Mouse (Mus musculus): ENCODE measurements around the gene P4ha3. TPM values are rescaled to one million over a fixed set of nuclear protein-coding genes. Genes with fewer than 3 reads are reported as not detected.

Gene P4ha3
- polyA plus RNA-seq, 1 experiment: 0.22 TPM

GRCm38 (mm10) chr7:100301390-100301789 lies 16.1 kb downstream of the P4ha3 start:
- Histone ChIP-seq H3K4me3 (replicated peaks) (no peak overlapping the region), H3K4me1 (peaks cover 8% of the 10 kb centered on the region; the same call in 1 of the 2 replicates), H3K27me3 (replicated peaks) (peaks cover 58% of the 10 kb centered on the region), H3K9me3 (no peaks in the 10 kb centered on the region), H3K36me3 (replicated peaks; ENCODE audit: low read length) (no peaks in the 10 kb centered on the region)
- TF ChIP-seq FLI1 (IDR thresholded peaks at IDR 0.05; ENCODE audit: low read length) (no peak), GATA1 (IDR thresholded peaks at IDR 0.05; ENCODE audit: borderline replicate concordance, low read length) (no peak)

GRCm38 (mm10) chr7:100302316-100302715 lies 17.0 kb downstream of the P4ha3 start:
- peaks cover 11% of the 10 kb centered on the region; the same call in 1 of the 2 replicates for H3K4me1 ChIP-seq
- H3K9me3 ChIP-seq: no peaks in the 10 kb centered on the region
- no peak overlapping the region for H3K4me3 ChIP-seq (replicated peaks)
- H3K27me3 ChIP-seq (replicated peaks): peaks cover 55% of the 10 kb centered on the region
- H3K36me3 ChIP-seq (replicated peaks; ENCODE audit: low read length): no peaks in the 10 kb centered on the region
- TF ChIP-seq FLI1 (IDR thresholded peaks at IDR 0.05; ENCODE audit: low read length) (no peak), GATA1 (IDR thresholded peaks at IDR 0.05; ENCODE audit: borderline replicate concordance, low read length) (no peak)

GRCm38 (mm10) chr7:100305894-100306293 lies 20.6 kb downstream of the P4ha3 start:
- Histone ChIP-seq H3K27me3 (replicated peaks) (peaks cover 66% of the 10 kb centered on the region), H3K36me3 (replicated peaks; ENCODE audit: low read length) (no peaks in the 10 kb centered on the region), H3K4me3 (replicated peaks) (no peak overlapping the region), H3K9me3 (no peaks in the 10 kb centered on the region), H3K4me1 (peaks cover 25% of the 10 kb centered on the region)
- TF ChIP-seq GATA1 (IDR thresholded peaks at IDR 0.05; ENCODE audit: borderline replicate concordance, low read length): no peak
- no peak for TF ChIP-seq FLI1 (IDR thresholded peaks at IDR 0.05; ENCODE audit: low read length)

GRCm38 (mm10) chr7:100307872-100308653 lies 22.7 kb downstream of the P4ha3 start:
- Histone ChIP-seq H3K4me1 (peaks cover 45% of the 10 kb centered on the region), H3K36me3 (replicated peaks; ENCODE audit: low read length) (no peaks in the 10 kb centered on the region), H3K9me3 (no peaks in the 10 kb centered on the region), H3K4me3 (replicated peaks) (no peak overlapping the region), H3K27me3 (replicated peaks) (peaks cover 65% of the 10 kb centered on the region)
- no peak for TF ChIP-seq GATA1 (IDR thresholded peaks at IDR 0.05; ENCODE audit: borderline replicate concordance, low read length)
- TF ChIP-seq FLI1 (IDR thresholded peaks at IDR 0.05; ENCODE audit: low read length): no peak

- Histone ChIP-seq H3K4me1 (peaks cover 52% of the 10 kb centered on the region), H3K36me3 (replicated peaks; ENCODE audit: low read length) (no peaks in the 10 kb centered on the region), H3K9me3 (no peaks in the 10 kb centered on the region), H3K27me3 (replicated peaks) (peaks cover 61% of the 10 kb centered on the region), H3K4me3 (replicated peaks) (no peak overlapping the region)
- TF ChIP-seq GATA1 (IDR thresholded peaks at IDR 0.05; ENCODE audit: borderline replicate concordance, low read length) (no peak), FLI1 (IDR thresholded peaks at IDR 0.05; ENCODE audit: low read length) (no peak)
Observed at GRCm38 (mm10) chr7:100309216-100309615, 23.9 kb downstream of the P4ha3 start.

- Histone ChIP-seq H3K36me3 (replicated peaks; ENCODE audit: low read length) (no peaks in the 10 kb centered on the region), H3K9me3 (no peaks in the 10 kb centered on the region), H3K4me3 (replicated peaks) (no peak overlapping the region), H3K4me1 (peaks cover 52% of the 10 kb centered on the region), H3K27me3 (replicated peaks) (peaks cover 58% of the 10 kb centered on the region)
- TF ChIP-seq GATA1 (IDR thresholded peaks at IDR 0.05; ENCODE audit: borderline replicate concordance, low read length): no peak
Observed at GRCm38 (mm10) chr7:100309679-100310078, 24.4 kb downstream of the P4ha3 start.

- Histone ChIP-seq H3K36me3 (replicated peaks; ENCODE audit: low read length) (no peaks in the 10 kb centered on the region), H3K9me3 (no peaks in the 10 kb centered on the region), H3K27me3 (replicated peaks) (peaks cover 57% of the 10 kb centered on the region), H3K4me1 (peaks cover 58% of the 10 kb centered on the region), H3K4me3 (replicated peaks) (no peak overlapping the region)
- TF ChIP-seq FLI1 (IDR thresholded peaks at IDR 0.05; ENCODE audit: low read length) (no peak), GATA1 (IDR thresholded peaks at IDR 0.05; ENCODE audit: borderline replicate concordance, low read length) (no peak)
Observed at GRCm38 (mm10) chr7:100310290-100310689, 25.0 kb downstream of the P4ha3 start.

- H3K27me3 ChIP-seq (replicated peaks): peaks cover 57% of the 10 kb centered on the region
- H3K36me3 ChIP-seq (replicated peaks; ENCODE audit: low read length): no peaks in the 10 kb centered on the region
- peaks cover 62% of the 10 kb centered on the region for H3K4me1 ChIP-seq
- peaks cover 8% of the 10 kb centered on the region; the same call in 1 of the 2 replicates for H3K9me3 ChIP-seq
- H3K4me3 ChIP-seq (replicated peaks): peak overlapping the region; percentile 80
- TF ChIP-seq GATA1 (IDR thresholded peaks at IDR 0.05; ENCODE audit: borderline replicate concordance, low read length) (no peak), FLI1 (IDR thresholded peaks at IDR 0.05; ENCODE audit: low read length) (no peak)
Observed at GRCm38 (mm10) chr7:100312716-100313115, 27.4 kb downstream of the P4ha3 start.

GRCm38 (mm10) chr7:100316924-100317323 lies 31.6 kb downstream of the P4ha3 start:
- peaks cover 33% of the 10 kb centered on the region for H3K27me3 ChIP-seq (replicated peaks)
- H3K36me3 ChIP-seq (replicated peaks; ENCODE audit: low read length): no peaks in the 10 kb centered on the region
- peaks cover 20% of the 10 kb centered on the region for H3K9me3 ChIP-seq
- no peak overlapping the region for H3K4me3 ChIP-seq (replicated peaks)
- H3K4me1 ChIP-seq: peaks cover 40% of the 10 kb centered on the region
- no peak for TF ChIP-seq FLI1 (IDR thresholded peaks at IDR 0.05; ENCODE audit: low read length)
- no peak for TF ChIP-seq GATA1 (IDR thresholded peaks at IDR 0.05; ENCODE audit: borderline replicate concordance, low read length)

GRCm38 (mm10) chr7:100317534-100317933 lies 32.2 kb downstream of the P4ha3 start:
- H3K9me3 ChIP-seq: peaks cover 20% of the 10 kb centered on the region
- TF ChIP-seq GATA1 (IDR thresholded peaks at IDR 0.05; ENCODE audit: borderline replicate concordance, low read length) (no peak), FLI1 (IDR thresholded peaks at IDR 0.05; ENCODE audit: low read length) (no peak)
- H3K36me3 ChIP-seq (replicated peaks; ENCODE audit: low read length): no peaks in the 10 kb centered on the region
- H3K4me3 ChIP-seq (replicated peaks): no peak overlapping the region
- H3K27me3 ChIP-seq (replicated peaks): peaks cover 33% of the 10 kb centered on the region
- peaks cover 34% of the 10 kb centered on the region for H3K4me1 ChIP-seq

Data from megakaryocyte, embryonic 14.5 days (primary cell).